In the genomic region with DNA sequence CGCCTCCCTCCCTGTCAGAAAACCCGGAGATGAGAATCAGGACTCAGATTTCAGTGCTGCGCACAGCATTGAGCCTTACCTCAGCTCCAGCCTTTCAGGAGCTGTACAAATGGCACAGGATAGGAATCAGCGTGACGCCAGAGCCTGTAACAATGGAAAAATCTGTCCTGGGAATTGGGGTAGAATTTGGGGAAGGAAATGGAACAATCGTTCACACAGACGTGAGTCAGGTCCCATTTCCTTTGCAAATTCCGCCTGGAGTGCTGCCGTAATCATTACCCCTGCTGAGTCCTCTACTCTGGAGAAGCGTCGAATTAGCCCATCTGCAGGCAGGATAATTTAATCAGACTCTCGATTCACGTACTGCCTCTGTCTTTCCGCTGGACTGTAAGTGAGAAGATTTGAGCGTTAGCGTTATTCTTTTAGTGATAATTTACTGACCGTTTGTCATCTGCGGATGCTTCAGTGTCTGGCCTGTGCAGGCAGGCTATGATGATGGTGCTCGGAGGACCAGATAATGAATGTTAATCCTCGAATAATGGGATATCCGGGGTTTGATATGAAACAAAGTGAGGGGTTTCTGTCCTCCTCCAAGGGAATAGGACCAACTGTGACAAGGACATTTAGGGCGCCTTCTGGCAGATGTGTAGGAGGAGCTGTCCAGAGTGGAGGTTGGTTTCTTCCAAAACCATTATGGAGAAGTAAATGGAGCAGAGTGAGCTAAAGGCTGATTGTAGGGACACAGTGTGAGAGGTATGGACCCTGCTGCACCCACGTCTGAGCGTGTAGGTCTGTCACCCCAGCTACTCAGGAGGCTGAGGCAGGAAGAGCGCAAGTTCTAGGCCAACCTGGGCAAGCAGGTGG, we compare ENCODE assay signal across 8 mouse cellular contexts. TPM values are rescaled to one million over a fixed set of nuclear protein-coding genes. Genes with fewer than 3 reads are reported as not detected.
DNase-seq lines count a peak whose midpoint lies in the region; ATAC-seq lines count a peak whose summit lies in the region.

No protein-coding gene starts in this region.

- H3K9ac ChIP-seq in heart, embryonic 15.5 days, result no peak overlapping the region
- H3K9ac ChIP-seq in midbrain, embryonic 15.5 days, result no peak overlapping the region

- peaks cover 3% of the 10 kb centered on the region; the same call in 1 of the 2 replicates for H3K36me3 ChIP-seq in heart, embryonic 15.5 days
- peaks cover 12% of the 10 kb centered on the region; the same call in 1 of the 2 replicates for H3K36me3 ChIP-seq in midbrain, embryonic 15.5 days (replicated peaks)

- peak overlapping the region; percentile 17; the same call in 1 of the 2 replicates for H3K4me2 ChIP-seq in heart, embryonic 15.5 days
- H3K4me2 ChIP-seq in midbrain, embryonic 15.5 days, result peak overlapping the region; percentile 32

- 45% methylated on average over 25 of the region's 25 CpGs for WGBS in heart, embryonic 15.5 days
- 13% methylated on average over 25 of the region's 25 CpGs for WGBS in midbrain, embryonic 15.5 days

- H3K27me3 ChIP-seq in heart, embryonic 15.5 days, result no peaks in the 10 kb centered on the region
- no peaks in the 10 kb centered on the region for H3K27me3 ChIP-seq in midbrain, embryonic 15.5 days (replicated peaks)

- H3K4me1 ChIP-seq in heart, embryonic 15.5 days (replicated peaks), result peaks cover 46% of the 10 kb centered on the region
- H3K4me1 ChIP-seq in midbrain, embryonic 15.5 days, result peaks cover 21% of the 10 kb centered on the region

- ATAC-seq in heart, embryonic 15.5 days (replicated peaks; ENCODE audit: insufficient number of reproducible peaks, insufficient read depth, low FRiP score, low read depth), result peak; percentile 66
- ATAC-seq in midbrain, embryonic 15.5 days (replicated peaks), result peak; percentile 82

- H3K9me3 ChIP-seq in heart, embryonic 15.5 days (replicated peaks), result no peaks in the 10 kb centered on the region
- no peaks in the 10 kb centered on the region for H3K9me3 ChIP-seq in midbrain, embryonic 15.5 days

- H3K27ac ChIP-seq in heart, embryonic 15.5 days, result peak overlapping the region; percentile 66
- H3K27ac ChIP-seq in midbrain, embryonic 15.5 days, result peak overlapping the region; percentile 79

- no peak overlapping the region for H3K4me3 ChIP-seq in heart, embryonic 15.5 days
- H3K4me3 ChIP-seq in midbrain, embryonic 15.5 days, result 0 out of 2 replicates have a peak overlapping the region, but pooled peaks have one; percentile 10

- peak; percentile 82 for DNase-seq in ZHBTc4 (ENCODE audit: low read depth, low spot score)
- DNase-seq in embryo, embryonic 10 days (ENCODE audit: low spot score), result peak; percentile 65
- DNase-seq in kidney, postnatal 14 days, result peak; percentile 67
- DNase-seq in right cerebral cortex, adult 18-20 months, result no peak
- no peak for DNase-seq in B cell, adult 2 months
- DNase-seq in urinary bladder, adult 2 months (ENCODE audit: low spot score), result no peak

RNA-seq across cellular contexts. Expression of gene Cdca7l, which starts 52.3 kb away (rescaled TPM):
- 10.0 and 19.0 TPM in 2 replicates for polyA plus RNA-seq in heart, embryonic 15.5 days (2015; fragmentation: Nextera tagmentation; extraction: Ambion mirVana)
- polyA plus RNA-seq in midbrain, embryonic 15.5 days (2015; fragmentation: Nextera tagmentation; extraction: Ambion mirVana), result 3.4 and 4.1 TPM in 2 replicates
- polyA plus RNA-seq in urinary bladder, adult 2 months (2012; rRNA removed), result 8.7 and 9.9 TPM in 2 replicates

Comparison
In these comparisons a context has a peak if more than half of its experiments do, and no peak if none do; other contexts are left out.
1. DNase-seq: peak in ZHBTc4 (single experiment), embryo, embryonic 10 days (single experiment) and kidney, postnatal 14 days (single experiment); none in right cerebral cortex, adult 18-20 months (single experiment), B cell, adult 2 months (0 of 2) and urinary bladder, adult 2 months (single experiment).